Mouse (Mus musculus) fat pad, adult 2 months (tissue): Measurements from ENCODE around the gene Foxj2.

Source experiments
- DNase-seq: peaks from one replicate; pipeline ENCODE4 v3.0.0-alpha.2; 2011; ENCODE audit warnings: low read depth, low spot score; ENCODE audit errors: extremely low read depth

Gene Foxj2

DNA sequence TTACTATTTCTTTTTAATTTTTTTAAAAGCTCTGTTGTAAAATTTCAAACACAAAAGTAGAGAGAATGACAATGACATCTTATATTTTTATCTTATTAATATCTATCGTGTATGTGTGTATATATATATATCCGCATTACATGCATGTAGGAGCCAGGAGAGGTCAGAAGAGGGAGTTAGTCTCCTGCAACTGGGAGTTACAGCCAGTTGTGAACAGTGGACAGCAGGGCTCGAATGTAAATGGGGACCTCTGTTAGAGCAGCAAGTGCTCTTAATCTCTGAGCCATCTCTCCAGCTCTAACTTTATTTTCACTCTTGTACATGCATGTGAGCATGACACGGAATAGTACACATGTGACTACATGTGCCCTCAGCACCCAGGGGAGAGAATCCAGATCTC is 7.0 kb upstream of the Foxj2 start:
- DNase-seq: no peak

DNA sequence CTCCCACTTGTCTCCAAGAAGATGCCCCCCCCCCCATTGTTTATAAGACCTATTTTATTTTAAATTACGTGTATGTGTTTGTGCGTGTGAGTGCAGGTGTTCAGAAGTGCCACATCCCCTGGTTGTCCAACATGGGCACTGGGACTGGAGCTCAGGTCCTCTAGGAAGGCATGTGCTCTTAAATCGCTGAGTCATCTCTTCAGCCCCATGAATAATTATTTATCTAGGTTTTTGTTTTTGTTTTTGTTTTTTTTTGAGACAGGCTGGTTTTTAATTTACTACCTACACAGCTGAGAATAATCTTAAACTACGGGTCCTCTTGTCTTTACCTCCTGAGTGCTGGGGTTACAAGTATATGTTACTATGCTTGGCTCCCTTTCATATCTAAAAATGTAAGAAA is 6.1 kb upstream of the Foxj2 start:
- no peak for DNase-seq

DNA sequence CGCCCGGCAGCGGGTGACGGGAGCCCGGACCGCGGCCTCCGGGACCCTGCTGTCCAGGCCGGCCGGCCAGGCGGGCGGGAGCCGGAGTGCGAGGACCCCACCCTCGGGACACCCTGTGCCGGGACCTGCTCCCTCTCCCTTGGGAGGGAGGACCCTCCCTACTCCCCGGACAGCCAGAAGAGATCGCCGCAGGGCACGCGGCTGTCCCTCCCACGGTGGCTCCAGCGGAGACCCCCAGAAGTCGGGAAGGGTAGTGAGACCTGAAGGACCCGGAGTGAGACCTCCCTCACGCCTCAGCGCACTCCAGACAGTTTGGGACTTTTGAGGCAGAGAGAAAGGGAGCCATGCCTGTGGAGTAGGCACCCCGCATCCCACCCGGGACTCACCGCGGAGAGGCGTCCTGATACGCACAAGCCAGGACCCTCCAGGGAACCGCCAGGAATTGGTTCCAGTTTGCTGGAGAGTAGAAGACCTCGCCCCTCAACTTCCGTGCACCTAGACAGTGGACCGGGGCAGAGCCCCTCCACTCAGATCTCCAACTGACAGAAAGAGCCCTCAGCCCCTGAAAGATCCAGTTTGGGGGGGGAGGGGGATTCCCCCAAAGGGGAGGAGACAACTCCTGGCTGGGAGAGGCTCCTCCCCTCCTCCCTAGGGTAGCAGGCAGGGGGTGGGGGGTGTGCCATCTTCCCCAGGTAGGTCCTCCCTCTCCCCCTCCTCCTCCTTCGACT is 521 bp downstream of the Foxj2 start:
- no peak for DNase-seq

DNA sequence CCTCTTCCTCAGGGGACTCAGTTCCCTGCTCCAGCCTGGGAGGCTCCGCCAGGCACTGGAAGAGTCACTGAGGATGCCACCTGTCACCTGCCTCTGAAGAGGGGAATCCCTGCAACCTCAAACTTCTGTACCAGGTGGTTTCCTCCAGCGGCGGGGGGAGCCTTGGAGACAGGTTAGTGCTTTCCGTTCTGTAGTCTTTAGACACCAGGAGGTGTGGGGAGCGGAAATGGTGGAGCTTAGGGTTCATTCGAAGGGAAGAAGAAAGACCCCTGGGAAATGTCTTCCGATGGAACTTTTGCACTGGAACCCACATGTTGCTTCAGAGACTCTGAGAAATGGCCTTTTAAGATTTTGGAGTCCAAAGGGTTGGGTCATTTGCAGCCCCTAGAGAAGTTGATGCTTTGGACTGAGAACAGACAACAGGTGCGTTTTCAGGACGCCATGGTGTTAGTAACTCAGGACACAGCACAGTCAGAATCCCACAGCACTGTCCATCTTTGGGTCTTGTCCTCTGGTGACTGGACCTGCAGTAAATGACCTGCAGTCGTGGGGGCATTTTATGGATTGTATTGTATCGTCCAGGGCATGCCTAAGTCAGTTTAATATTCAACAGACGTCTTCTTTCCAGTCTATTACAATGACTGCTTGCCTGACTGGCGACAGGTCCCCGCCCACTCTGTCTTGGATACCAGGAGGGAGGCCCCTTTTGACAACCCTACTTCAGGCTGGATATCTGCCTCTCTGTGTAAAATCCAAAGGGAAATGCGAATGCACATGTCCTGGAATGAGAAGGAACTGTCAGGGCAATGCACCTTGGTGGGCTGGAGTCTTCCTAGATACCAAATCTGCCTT is 1.3 kb downstream of the Foxj2 start:
- DNase-seq: no peak

DNA sequence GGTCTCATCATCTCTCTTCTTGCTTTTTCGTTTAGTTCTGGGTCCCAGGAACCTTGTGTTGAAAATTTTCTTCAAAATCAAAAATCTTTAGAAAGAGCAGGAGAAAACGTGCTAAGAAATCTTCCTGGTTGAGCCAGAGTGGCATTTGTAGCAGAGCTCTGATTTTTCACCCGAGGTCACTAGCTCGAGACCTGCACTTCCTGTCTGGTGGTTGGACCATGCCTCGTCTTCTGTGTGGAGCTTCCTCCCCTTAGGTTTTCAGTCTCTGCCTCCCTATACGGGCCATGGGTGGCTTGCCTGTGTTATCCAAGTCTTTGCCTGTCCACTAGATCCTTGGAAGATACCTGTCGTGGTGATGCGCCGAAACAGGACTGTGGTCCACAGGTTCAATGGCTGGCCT is 2.1 kb downstream of the Foxj2 start:
- DNase-seq: no peak

DNA sequence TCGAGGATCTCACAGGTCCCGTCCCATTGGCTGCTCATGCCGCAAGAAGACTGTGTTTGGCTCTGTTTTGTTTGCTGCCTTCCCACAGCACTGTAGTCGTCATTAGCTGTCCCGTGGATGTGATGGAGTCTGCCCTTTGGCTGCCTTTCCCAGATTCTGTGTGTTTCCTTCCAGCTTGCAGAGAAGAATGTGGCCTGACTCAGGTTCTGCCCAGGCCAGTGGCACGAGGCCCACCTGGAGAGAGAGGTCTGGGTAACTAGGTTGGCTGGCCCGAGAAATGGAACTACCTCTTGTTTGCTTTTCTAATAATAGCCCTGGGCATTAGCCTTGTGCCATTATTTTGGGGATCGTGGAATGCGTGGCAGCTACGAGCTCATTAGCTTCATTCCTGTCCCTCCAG is 4.4 kb downstream of the Foxj2 start:
- no peak for DNase-seq

DNA sequence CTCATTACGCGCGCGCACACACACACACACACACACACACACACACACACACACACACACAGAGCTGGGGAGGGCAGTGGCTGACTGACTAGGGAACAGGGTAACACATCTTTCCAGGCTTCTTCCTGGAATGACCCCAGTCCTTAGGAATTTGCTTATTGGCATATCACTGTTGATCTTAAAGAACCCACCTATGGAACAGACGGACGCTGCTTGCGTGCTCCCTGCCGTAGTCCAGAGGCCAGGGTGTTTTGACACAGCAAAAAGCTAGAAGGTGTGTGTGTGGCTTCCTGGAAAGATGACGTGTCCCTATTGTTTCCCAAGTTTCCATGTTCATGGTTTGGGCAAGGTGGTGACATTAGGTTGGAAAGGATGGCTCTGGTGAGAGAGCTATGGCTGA is 5.5 kb downstream of the Foxj2 start:
- no peak for DNase-seq

DNA sequence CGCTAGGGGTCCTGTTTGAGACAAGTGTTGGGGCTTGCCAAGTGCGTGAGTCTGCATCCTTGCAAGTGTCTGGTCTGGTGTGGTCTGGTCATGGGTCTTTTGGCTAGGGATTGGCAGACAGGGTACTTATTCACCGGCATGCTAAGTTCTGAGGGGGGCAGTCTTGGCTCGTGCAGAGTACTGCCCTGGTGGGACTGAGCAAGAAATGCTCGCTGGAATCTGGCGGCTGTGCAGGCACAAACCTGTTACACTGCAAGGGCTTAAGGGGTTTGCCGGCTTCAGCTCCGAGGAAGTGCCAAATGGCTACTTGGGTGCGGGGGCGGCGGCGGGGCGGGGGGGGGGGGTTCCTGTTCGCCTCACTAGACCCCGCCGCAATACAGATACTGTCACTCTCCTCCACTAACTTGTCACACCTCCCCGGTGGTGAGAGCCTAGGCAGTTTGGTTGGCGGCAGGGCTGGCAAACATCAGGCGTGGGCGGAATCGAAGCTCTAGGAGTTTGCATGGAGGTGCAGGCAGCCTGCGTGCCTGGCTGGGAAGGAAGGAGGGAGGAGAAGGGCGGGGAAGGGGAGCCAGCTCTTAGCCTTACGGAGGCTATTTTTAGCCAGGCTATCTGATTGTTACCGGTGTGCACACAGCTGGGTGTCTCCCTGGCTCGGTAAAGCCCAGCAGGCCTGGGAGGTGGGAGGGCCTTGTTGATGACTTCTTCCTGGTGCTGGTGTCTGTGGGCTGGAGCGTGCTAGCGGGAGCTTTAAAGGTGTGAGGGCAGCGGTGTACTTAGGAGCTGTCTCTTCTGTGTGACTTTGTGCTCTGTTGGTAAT is 6.4 kb downstream of the Foxj2 start:
- DNase-seq: peak; percentile 86

DNA sequence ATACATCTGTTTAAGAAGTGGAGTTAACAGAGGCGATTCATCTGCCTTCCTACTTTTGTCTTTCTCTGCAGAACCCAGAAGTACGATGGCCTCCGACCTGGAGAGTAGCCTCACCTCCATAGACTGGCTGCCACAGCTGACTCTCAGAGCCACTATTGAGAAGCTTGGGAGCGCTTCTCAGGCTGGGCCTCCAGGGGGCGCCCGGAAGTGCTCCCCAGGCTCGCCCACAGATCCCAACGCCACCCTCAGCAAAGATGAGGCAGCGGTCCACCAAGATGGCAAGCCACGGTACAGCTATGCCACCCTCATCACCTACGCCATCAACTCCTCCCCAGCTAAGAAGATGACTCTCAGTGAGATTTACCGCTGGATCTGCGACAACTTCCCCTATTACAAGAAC is 8.4 kb downstream of the Foxj2 start:
- DNase-seq: no peak

DNA sequence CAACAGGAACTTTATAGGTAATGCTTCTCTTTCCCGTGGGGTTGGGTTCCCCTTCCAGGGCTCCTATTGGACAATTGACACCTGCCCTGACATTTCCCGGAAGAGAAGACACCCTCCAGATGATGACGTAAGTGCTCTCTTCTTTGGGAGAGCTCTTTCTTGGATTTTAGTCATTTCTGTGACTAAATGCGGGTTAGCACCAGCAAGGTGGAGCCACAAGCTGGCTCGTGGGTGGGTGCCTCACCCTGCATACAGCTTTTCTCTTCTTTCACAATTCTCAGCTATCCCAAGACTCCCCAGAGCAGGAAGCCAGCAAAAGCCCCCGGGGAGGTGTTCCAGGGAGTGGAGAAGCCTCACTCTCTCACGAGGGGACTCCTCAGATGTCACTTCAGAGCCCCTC is 13.2 kb downstream of the Foxj2 start:
- DNase-seq: no peak

DNA sequence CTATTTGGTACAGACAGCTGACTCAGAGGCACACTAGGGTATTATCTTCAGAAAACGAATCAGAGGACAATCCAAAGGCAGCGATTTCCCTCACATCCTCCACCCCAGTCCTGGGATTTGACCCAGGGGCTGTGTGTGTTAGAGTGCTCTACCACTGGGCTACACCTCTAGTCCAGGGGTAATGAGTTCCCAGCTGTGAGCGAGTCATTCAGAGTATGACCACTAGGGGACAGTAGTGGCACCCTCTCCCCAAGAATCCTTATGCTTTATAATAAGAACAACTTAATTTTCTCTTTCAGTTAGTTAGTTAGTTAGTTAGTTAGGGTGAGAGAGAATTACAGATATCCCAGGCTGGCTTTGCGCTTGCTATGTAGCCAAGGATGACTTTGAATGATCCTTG is 14.7 kb downstream of the Foxj2 start:
- no peak for DNase-seq

DNA sequence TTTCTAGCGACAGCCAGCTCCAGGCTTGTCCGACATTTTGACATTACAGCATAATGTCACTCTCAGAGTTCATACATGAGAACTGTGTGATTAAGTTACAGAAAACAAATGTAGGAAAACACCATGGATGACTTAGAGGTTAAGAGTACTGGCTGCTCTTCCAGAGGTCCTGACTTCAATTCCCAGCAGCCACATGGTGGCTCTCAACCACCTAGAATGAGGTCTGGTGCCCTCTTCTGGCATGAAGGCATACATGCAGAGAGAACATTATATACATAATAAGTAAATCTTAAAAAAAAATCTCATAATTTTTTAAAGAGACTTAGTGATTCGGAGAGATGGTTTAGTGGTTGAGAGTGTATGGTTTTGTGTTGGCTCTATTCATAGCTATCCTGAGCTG is 17.3 kb downstream of the Foxj2 start:
- DNase-seq: no peak

DNA sequence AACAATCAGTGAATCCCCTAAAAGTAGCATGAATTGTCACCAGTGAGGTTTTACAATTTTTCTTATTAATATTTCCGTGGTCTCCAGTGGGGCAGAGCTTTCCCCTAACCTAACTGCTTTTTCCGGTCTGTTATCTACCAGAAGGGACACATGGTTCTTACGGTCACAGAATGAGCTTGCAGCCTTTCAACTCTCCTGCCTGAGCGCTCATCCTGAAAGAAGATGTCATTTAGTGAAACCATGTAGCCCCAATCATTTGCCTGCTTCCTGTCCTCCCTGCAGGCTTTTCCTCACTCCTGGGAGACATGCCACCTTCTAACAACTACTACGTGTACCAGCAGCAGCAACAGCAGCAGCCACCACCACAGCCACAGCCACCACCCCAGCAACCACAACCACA is 17.8 kb downstream of the Foxj2 start:
- no peak for DNase-seq

DNA sequence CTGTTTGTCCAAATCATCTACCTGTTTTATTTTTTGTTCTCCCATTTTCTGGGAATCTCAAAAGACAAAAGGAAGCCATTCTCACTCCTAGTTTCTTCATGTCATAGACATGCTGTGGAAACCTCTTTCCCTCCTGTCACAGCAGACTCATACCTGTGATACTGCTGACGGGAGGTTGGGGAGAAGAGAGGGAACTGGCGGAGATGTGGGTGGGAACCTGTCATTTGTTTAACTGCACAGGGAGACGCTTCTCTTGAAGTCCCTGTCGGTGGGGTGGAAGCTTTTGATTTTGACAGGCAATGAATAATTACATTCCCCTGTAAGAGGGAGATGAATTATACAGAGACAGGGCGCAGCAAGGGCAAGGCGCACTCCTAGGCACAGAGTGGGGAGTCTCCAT is 24.0 kb downstream of the Foxj2 start:
- DNase-seq: no peak

DNA sequence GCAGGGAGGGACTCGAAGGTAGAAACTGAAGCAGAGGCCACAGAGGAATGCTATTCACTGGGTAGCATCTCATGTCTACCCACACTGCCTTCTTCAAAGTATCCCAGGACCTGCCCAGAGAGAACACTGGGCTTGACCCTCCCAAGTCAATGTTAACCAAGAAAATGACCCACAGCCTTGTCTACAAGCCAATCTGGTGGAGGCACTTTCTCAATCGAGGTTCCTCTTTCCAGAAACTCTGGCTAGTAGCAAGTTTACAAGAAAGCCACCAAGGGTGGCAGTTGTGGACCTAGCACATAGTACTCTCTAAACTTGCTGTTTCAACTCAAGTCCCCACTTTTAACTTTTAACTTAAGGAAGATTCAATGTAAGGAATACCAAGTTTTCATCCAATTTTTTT is 33.0 kb downstream of the Foxj2 start:
- no peak for DNase-seq

DNA sequence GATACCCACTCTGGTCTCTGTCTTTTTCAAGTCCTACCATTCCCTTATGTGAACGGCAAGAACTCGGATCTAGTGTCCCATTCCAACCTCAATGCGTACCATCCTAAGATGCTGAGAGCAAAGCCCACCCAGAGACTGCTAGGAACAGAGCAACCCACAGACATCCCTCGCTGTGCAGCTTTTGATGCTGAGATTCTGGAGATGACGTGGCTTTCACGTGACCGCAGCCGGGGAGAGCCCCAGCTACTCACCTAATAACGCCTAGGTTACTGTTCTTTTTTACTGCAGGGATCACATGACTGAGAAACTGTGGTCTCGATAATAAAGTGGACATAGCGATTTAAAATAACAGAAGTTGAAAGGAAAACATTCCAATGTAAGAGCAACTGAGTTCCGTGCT is 34.8 kb downstream of the Foxj2 start:
- no peak for DNase-seq

DNA sequence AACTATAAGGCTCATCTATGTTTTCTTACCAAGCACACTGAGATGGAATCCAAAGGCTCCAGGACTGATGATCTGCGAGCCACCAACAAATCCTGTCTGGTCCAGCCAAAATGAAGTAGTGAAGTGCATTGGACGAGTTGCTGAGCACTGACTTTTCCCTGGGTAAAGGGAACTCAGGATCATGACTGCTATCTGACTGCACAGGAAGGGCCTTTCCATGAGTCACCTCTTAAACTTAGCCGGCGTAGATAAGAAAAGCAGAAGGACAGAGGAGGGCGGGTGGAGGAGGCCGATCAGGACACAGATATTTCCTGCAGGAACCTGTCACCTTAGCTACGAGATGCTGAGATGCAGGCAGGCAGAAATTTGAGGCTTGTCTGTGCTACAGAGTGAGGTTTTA is 36.2 kb downstream of the Foxj2 start, which contains the start of gene C3ar1:
TSS of gene C3ar1 (minus strand) at position 207 of the 400 bp plus-strand sequence.
- no peak for DNase-seq

DNA sequence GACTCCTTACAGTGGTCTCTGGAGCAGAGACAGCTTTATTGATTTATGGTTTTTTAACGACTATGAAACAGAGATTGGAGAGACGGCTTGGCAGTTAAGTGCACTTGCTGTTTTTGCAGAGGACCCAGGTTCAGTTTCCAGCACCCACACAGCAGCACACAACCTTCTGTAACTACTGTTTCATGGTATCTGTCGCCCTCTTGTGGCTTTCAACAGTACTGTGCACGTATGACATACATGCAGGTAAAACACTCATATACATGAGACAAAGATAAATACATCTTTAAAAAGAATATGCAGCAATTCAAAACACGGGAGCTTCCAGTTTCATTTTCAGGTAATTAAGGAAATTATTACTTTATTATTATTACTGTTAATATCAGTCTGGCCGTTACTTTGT is 42.7 kb downstream of the Foxj2 start:
- DNase-seq: no peak

DNA sequence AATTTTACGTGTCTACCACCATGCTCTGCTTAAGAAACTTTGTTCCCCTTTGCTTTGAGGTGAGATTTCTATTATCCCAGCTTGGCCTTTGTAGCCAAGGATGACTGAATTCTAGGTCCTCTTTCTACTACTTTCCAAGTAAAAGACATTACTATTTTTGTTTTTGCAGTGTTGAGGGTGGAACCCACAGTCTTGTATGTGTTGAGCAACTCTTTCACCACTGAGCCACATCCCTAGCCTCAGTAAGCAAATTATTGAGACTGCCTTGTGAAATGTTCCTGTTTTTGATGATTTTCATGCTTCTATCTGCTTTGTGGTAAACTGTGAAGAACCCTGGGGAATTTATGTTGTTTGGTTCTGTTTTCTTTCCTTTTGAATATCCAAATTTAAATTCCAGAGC is 43.2 kb downstream of the Foxj2 start:
- no peak for DNase-seq

DNA sequence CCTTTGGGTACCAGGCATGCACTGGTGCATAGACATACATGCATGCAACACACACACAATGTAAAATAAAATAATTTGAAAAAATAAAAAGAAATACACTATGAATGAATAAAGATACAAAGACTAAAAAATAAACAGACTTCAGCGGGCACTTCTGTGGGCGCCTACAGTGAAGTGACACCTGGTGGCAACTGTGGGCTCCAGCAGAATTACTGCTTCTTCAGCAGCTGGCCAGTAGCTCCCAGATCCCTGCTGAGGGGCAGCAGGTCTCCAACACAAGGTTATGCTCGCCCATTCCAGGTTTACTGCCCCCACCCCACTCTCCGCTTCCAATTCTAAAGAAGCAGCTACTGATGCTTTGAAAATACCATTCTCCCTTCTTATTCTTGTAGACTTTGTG is 48.2 kb downstream of the Foxj2 start:
- no peak for DNase-seq

DNA sequence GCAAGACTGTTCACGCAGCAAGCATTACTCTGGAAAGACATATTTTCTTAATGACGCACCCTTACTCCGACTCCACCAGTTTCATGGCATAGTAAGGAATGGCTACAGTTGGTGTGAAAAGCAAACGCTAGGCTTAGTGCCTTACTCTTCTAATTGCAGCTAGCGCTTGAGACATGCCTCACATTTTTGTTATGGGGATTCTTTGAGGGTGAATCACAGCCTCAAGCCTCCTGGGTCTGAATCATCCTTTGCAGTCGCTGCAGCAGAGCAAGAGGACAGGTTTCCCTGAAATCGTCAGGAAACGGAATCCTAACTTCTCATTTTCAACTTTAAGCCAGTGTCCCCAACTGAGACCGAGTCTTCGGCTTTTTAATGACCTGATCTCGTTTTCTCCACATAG is 50.1 kb downstream of the Foxj2 start:
- no peak for DNase-seq

DNA sequence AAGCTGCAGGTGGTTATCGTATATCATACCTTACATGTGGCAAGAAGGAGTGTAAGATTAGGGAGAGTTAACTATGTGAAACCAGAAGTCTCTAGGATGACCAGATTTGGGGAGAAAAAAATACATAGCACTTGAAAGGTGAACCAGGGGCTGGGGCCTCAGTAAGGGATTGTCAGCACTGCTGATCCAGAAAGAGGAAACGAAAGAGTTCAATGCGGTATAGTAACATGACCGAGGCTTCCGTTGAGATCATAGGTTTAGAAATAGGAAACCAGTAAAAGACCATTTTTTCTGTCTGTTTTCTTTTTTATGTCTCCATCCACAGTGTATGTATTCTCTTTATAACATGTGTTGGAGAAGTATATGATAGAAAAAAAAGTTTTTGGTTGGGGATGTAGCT is 53.1 kb downstream of the Foxj2 start:
- no peak for DNase-seq
